Mouse (Mus musculus) left cerebral cortex, postnatal 4 days (tissue): ENCODE data around the gene Actr1b. TPM values are rescaled to one million over a fixed set of nuclear protein-coding genes. Genes with fewer than 3 reads are reported as not detected.

Source experiments
- DNase-seq: peaks from one replicate; pipeline ENCODE4 v3.0.0-alpha.2; 2022
- intact Hi-C: fragments of 180-260 bp; cut with DNase I; formaldehyde crosslinking; loops from one replicate; pipeline ENCODE4 v1.15.1; 2025
- microRNA-seq: library from miRNA; unstranded; fragments of <30 nt; microRNA quantifications from one replicate; pipeline ENCODE4 v1.2.0, GENCODE M21; 2022
- total RNA-seq, 2 experiments: library from RNA; stranded (reverse); gene quantifications; 2 replicates each; pipeline ENCODE4 v1.2.3; 2021

The Actr1b gene
- total RNA-seq, 2 experiments from 2014 or later = 130 to 156 TPM

DNA sequence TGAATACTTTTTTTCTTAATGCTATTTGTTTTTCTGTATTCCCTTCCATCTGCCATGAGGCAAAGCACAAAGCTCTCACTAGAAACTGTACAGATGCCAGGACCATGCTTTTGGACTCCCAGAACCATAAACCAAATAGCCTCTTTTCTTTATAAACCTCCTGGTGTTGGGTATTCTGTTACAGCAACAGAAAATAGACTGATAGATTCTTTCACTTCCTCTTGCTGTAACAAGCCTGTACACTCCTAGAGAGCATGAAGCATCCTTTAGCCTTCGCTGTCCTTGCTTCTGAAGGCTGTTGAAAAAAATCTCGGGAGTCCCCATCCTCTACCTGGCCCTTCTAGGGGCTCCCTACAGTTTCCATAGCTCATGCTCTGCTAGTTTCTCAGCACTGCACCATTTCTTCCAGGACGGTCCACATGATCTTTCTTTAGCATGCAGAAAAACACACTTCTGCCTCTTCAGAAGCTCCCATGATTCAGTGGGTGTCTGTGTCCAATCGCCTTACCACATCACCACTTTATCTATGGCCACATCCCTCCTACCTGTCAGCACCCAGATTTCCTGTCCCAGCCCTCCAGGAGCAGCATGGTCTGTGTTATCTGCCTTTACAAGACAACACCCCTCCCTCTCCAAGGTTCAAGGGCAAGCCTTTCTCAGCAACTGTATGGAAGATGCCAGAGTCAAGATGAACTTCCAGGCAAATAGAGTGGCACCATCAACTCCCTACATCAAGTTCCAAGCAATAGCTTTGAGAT lies 56.4 kb downstream of the Actr1b start:
- intact Hi-C loops = no loop called here
- no peak for DNase-seq

GRCm38 (mm10) chr1:36656233-36656632 lies 58.0 kb downstream of the Actr1b start:
- DNase-seq = no peak
- intact Hi-C loops = no loop called here

- intact Hi-C loops = no loop called here
- no peak for DNase-seq
Observed at GRCm38 (mm10) chr1:36655039-36655438, 59.2 kb downstream of the Actr1b start.

Small RNA genes lying within 50 kb of the gene (microRNA-seq; reads per million reads assigned to microRNA genes)
- not detected for gene Gm24133

Other genes with a start within 250 kb of the Actr1b start
- gene Cnnm4, start 242.8 kb downstream of the Actr1b start, total RNA-seq = 10 to 100 TPM; 13.6 to 14.3 TPM
- gene Cnnm3, start 202.6 kb downstream of the Actr1b start, total RNA-seq = 10 to 100 TPM; 39.3 to 40.0 TPM
- gene Ankrd23, start 177.5 kb downstream of the Actr1b start, total RNA-seq = 1 to 10 TPM; 8.3 to 8.6 TPM
- gene Gm42417, start 175.0 kb downstream of the Actr1b start, total RNA-seq = not detected
- gene Ankrd39, start 167.0 kb downstream of the Actr1b start, total RNA-seq = 10 to 100 TPM; 13.4 to 15.1 TPM
- gene Sema4c, start 156.1 kb downstream of the Actr1b start, total RNA-seq = 10 to 100 TPM; 60.5 to 65.4 TPM
- not detected for gene Fam178b, start 31.2 kb downstream of the Actr1b start, total RNA-seq
- 100 to 1,000 TPM; 457 to 466 TPM for gene Cox5b, start 23.0 kb downstream of the Actr1b start, total RNA-seq
- gene 4933424G06Rik, start 4.3 kb downstream of the Actr1b start, total RNA-seq = 1 to 10 TPM in 1 of 2 experiments, under 1 TPM in 1; 0.72 to 1.3 TPM
- gene Zap70, start 47.4 kb upstream of the Actr1b start, total RNA-seq = 1 to 10 TPM; 2.7 to 4.1 TPM
- 10 to 100 TPM; 79.6 to 82.0 TPM for gene Tmem131, start 229.2 kb upstream of the Actr1b start, total RNA-seq